Mouse (Mus musculus) right cerebral cortex, postnatal 36 days (tissue): Measurements from ENCODE around the gene Tbx6.
"Not testable (repeated sequence)": the region's sequence is repeated elsewhere in the genome, so short reads cannot be mapped to it uniquely, and the experiment has no call there.

Experiments
- DNase-seq, 2 experiments: peaks; one replicate each; pipeline ENCODE4 v3.0.0; 2022; ENCODE audit warnings: low spot score in 2 of 2, mixed read lengths in 1 of 2

Gene Tbx6

GRCm38 (mm10) chr7:126767001-126767400 is 14.3 kb upstream of the Tbx6 start:
- DNase-seq, result no peak

GRCm38 (mm10) chr7:126770784-126771183 is 10.5 kb upstream of the Tbx6 start:
- DNase-seq, result no peak

GRCm38 (mm10) chr7:126773351-126773750 is 7.9 kb upstream of the Tbx6 start:
- no peak for DNase-seq

GRCm38 (mm10) chr7:126774463-126774862 is 6.8 kb upstream of the Tbx6 start:
- DNase-seq, result no peak

GRCm38 (mm10) chr7:126775185-126775977 is 5.9 kb upstream of the Tbx6 start:
- no peak for DNase-seq

- DNase-seq, result no peak
These were observed 5.4 kb upstream of the Tbx6 start for GRCm38 (mm10) chr7:126775978-126776234.

- DNase-seq, result peak; percentile 96
These were observed 4.7 kb upstream of the Tbx6 start, which contains the start of gene Ypel3 for GRCm38 (mm10) chr7:126776598-126777057. Ypel3 (plus strand) TSS chr7:126776955.

GRCm38 (mm10) chr7:126777476-126777875 is 3.8 kb upstream of the Tbx6 start:
- no peak for DNase-seq

GRCm38 (mm10) chr7:126778147-126778546 is 3.1 kb upstream of the Tbx6 start:
- no peak for DNase-seq

GRCm38 (mm10) chr7:126779101-126779500 is 2.2 kb upstream of the Tbx6 start:
- DNase-seq, result not testable (repeated sequence)

- DNase-seq, result peak; percentile 78 to 79
These were observed 1.0 kb upstream of the Tbx6 start for GRCm38 (mm10) chr7:126779983-126780970.

GRCm38 (mm10) chr7:126781661-126782370 is 533 bp downstream of the Tbx6 start:
- DNase-seq, result no peak

- no peak for DNase-seq
These were observed 1.4 kb downstream of the Tbx6 start for GRCm38 (mm10) chr7:126782693-126783092.

- no peak for DNase-seq
These were observed 3.2 kb downstream of the Tbx6 start for GRCm38 (mm10) chr7:126784469-126784868.

- no peak for DNase-seq
These were observed 3.8 kb downstream of the Tbx6 start for GRCm38 (mm10) chr7:126785056-126785455.

GRCm38 (mm10) chr7:126786142-126786541 is 4.9 kb downstream of the Tbx6 start:
- no peak for DNase-seq

GRCm38 (mm10) chr7:126789141-126789540 is 7.9 kb downstream of the Tbx6 start:
- no peak for DNase-seq

GRCm38 (mm10) chr7:126791851-126792720 is 10.8 kb downstream of the Tbx6 start, which contains the start of gene Ppp4c:
Ppp4c (minus strand) TSS chr7:126792496.
- DNase-seq, result peak; percentile 94 to 95

- DNase-seq, result no peak
These were observed 11.6 kb downstream of the Tbx6 start for GRCm38 (mm10) chr7:126792721-126793443.
